ENCODE assay signal across 8 mouse cellular contexts in the genomic region with DNA sequence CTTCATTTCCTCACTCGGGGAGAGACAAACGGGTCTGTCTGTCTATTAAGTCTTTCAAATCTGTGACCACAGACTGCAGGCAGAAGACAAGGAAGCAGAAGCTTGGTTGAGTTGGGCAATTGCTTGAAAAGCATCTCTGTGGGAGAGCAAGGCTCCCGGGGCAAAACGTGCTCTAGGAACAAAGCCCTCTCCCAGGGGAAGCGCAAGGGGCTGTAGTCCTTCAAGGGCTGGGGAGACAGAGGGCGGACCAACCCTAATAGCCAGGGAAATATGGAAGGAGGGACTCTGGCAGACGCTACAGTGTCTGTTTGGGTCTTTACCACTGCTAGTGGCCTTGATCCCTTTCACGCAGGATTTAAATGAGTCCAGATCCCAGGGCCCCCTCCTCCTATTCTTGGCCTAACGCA.
A peak's percentile ranks its signal among the peaks of the same experiment; 100 is the strongest.
DNase-seq lines count a peak whose midpoint lies in the region; ATAC-seq lines count a peak whose summit lies in the region.

No protein-coding gene starts in this region.

- WGBS in intestine, embryonic 15.5 days, result 14% methylated on average over 9 of the region's 9 CpGs
- WGBS in midbrain, embryonic 16.5 days, result 2% methylated on average over 9 of the region's 9 CpGs

- peak overlapping the region; percentile 55 for H3K4me2 ChIP-seq in intestine, embryonic 15.5 days (replicated peaks)
- H3K4me2 ChIP-seq in midbrain, embryonic 16.5 days (ENCODE audit: low read length), result peak overlapping the region; percentile 45

- H3K36me3 ChIP-seq in intestine, embryonic 15.5 days, result no peaks in the 10 kb centered on the region
- no peaks in the 10 kb centered on the region for H3K36me3 ChIP-seq in midbrain, embryonic 16.5 days (ENCODE audit: control insufficient read depth, insufficient read depth, low read length)

- H3K9ac ChIP-seq in intestine, embryonic 15.5 days, result 0 out of 2 replicates have a peak overlapping the region, but pooled peaks have one; percentile 28
- no peak overlapping the region; the same call in 1 of the 2 replicates for H3K9ac ChIP-seq in midbrain, embryonic 16.5 days (ENCODE audit: low read depth, low read length)

- 0 out of 2 replicates have a peak, but pooled peaks cover 10% of the 10 kb centered on the region for H3K4me1 ChIP-seq in intestine, embryonic 15.5 days (replicated peaks)
- peaks cover 11% of the 10 kb centered on the region for H3K4me1 ChIP-seq in midbrain, embryonic 16.5 days (ENCODE audit: control insufficient read depth, insufficient read depth, low read length)

- H3K4me3 ChIP-seq in intestine, embryonic 15.5 days (replicated peaks), result peak overlapping the region; percentile 26
- H3K4me3 ChIP-seq in midbrain, embryonic 16.5 days (ENCODE audit: low read depth, low read length), result peak overlapping the region; percentile 10; the same call in 1 of the 2 replicates

- H3K27ac ChIP-seq in intestine, embryonic 15.5 days, result no peak overlapping the region
- H3K27ac ChIP-seq in midbrain, embryonic 16.5 days (ENCODE audit: low read length), result no peak overlapping the region

- DNase-seq in adrenal gland, postnatal 14 days, result peak; percentile 38
- no peak for DNase-seq in adrenal gland, adult 8-10 months
- peak; percentile 35 for DNase-seq in thymus, postnatal 4 days
- no peak for DNase-seq in thymus, postnatal 25 days
- DNase-seq in left cerebral cortex, postnatal 25 days (ENCODE audit: low spot score in 2 of 2), result no peak
- no peak for DNase-seq in gastrocnemius, postnatal 4 days (ENCODE audit: low spot score in 2 of 2)

- intact Hi-C loops in left cerebral cortex, postnatal 25 days (cut with DNase I), result loop anchor here (2.0 kb wide), 1 partner anchor 18 kb away; no protein-coding TSS in a partner anchor

- ATAC-seq in intestine, embryonic 15.5 days, result no peak
- 0 out of 2 replicates have a peak, but pooled peaks have one; percentile 21 for ATAC-seq in midbrain, embryonic 16.5 days

- H3K9me3 ChIP-seq in intestine, embryonic 15.5 days, result no peaks in the 10 kb centered on the region
- no peaks in the 10 kb centered on the region for H3K9me3 ChIP-seq in midbrain, embryonic 16.5 days (replicated peaks; ENCODE audit: control insufficient read depth, low read length, poor library complexity, severe bottlenecking)

- H3K27me3 ChIP-seq in intestine, embryonic 15.5 days (replicated peaks), result 0 out of 2 replicates have a peak, but pooled peaks cover 6% of the 10 kb centered on the region
- H3K27me3 ChIP-seq in midbrain, embryonic 16.5 days (ENCODE audit: control insufficient read depth, insufficient read depth, low read depth, low read length), result no peaks in the 10 kb centered on the region; the same call in 1 of the 2 replicates

Comparison
In these comparisons a context has a peak if more than half of its experiments do, and no peak if none do; other contexts are left out.
1. DNase-seq: peak in adrenal gland, postnatal 14 days (single experiment) and thymus, postnatal 4 days (single experiment); none in adrenal gland, adult 8-10 months (single experiment), thymus, postnatal 25 days (single experiment), left cerebral cortex, postnatal 25 days (0 of 2) and gastrocnemius, postnatal 4 days (0 of 2).